Mouse (Mus musculus) liver, postnatal 0 days (tissue): ENCODE results near the gene Adsl. TPM values are rescaled to one million over a fixed set of nuclear protein-coding genes. Genes with fewer than 3 reads are reported as not detected.
"Not testable (repeated sequence)": the region's sequence is repeated elsewhere in the genome, so short reads cannot be mapped to it uniquely, and the experiment has no call there.

Experiments used
- ATAC-seq: fragments of 200-750 bp; cut with Nextera tagmentation; 2 replicates; pipeline ENCODE4 v1.8.0; 2017; ENCODE audit warnings: mild to moderate bottlenecking, moderate library complexity
- DNase-seq: peaks from one replicate; pipeline ENCODE4 v3.0.0-alpha.2; 2016
- H3K27ac ChIP-seq: fragments of 300-500 bp; sonication (generic); 2 replicates; pipeline ENCODE4 v1.5.1; 2014; ENCODE audit warnings: antibody characterized with exemption, moderate library complexity, mild to moderate bottlenecking, low read depth
- H3K27me3 ChIP-seq: fragments of 300-500 bp; sonication (generic); 2 replicates; pipeline ENCODE4 v1.6.1; 2014; ENCODE audit warnings: low read length, control low read depth, mixed read lengths; ENCODE audit not compliant: insufficient read depth
- H3K36me3 ChIP-seq: fragments of 300-500 bp; sonication (generic); replicated peaks from 2 replicates; pipeline ENCODE4 v1.6.1; 2014; ENCODE audit warnings: mild to moderate bottlenecking, control low read depth, low read length, moderate library complexity, mixed read lengths; ENCODE audit not compliant: insufficient read depth
- H3K4me1 ChIP-seq: fragments of 300-500 bp; sonication (generic); 2 replicates; pipeline ENCODE4 v1.6.1; 2014; ENCODE audit warnings: antibody characterized with exemption, mild to moderate bottlenecking, control low read depth; ENCODE audit not compliant: insufficient read depth
- H3K4me2 ChIP-seq: fragments of 300-500 bp; sonication (generic); 2 replicates; pipeline ENCODE4 v1.6.1; 2014; ENCODE audit warnings: low read depth, mild to moderate bottlenecking, low read length, moderate library complexity, mixed read lengths
- H3K4me3 ChIP-seq: fragments of 300-500 bp; sonication (generic); 2 replicates; pipeline ENCODE4 v1.5.1; 2014; ENCODE audit warnings: low read depth, low read length
- H3K9ac ChIP-seq: fragments of 300-500 bp; sonication (generic); replicated peaks from 2 replicates; pipeline ENCODE4 v1.6.1; 2014; ENCODE audit warnings: mild to moderate bottlenecking, moderate library complexity
- H3K9me3 ChIP-seq: fragments of 300-500 bp; sonication (generic); 2 replicates; pipeline ENCODE4 v1.6.1; 2016; ENCODE audit warnings: mild to moderate bottlenecking, control low read depth, low read length, mixed read lengths
- CTCF ChIP-seq: sonication (generic); IDR thresholded peaks from 2 replicates; pipeline ENCODE4 v1.5.1; 2016; ENCODE audit warnings: antibody characterized with exemption, low read depth
- EP300 ChIP-seq: IDR thresholded peaks from 2 replicates; pipeline ENCODE4 v1.6.1; 2016; ENCODE audit warnings: antibody characterized with exemption, low read depth, mild to moderate bottlenecking
- WGBS: fragments of 180-500 bp; shearing (Covaris S2); extraction: QIAGEN DNeasy Blood & Tissue Kit; methylation state at CpG from one replicate; pipeline ENCODE4 v1.1.7; 2014; ENCODE audit not compliant: insufficient replicate concordance; 5-methylcytosine and 5-hydroxymethylcytosine counted together
- polyA plus RNA-seq: library from polyadenylated mRNA; unstranded; fragments of >200 nt; fragmentation: Nextera tagmentation; extraction: Ambion mirVana; gene quantifications from 2 replicates; pipeline ENCODE4 v1.2.1, GENCODE M21; 2015

Gene Adsl
- polyA plus RNA-seq: 28.9 and 37.0 TPM in 2 replicates

DNA sequence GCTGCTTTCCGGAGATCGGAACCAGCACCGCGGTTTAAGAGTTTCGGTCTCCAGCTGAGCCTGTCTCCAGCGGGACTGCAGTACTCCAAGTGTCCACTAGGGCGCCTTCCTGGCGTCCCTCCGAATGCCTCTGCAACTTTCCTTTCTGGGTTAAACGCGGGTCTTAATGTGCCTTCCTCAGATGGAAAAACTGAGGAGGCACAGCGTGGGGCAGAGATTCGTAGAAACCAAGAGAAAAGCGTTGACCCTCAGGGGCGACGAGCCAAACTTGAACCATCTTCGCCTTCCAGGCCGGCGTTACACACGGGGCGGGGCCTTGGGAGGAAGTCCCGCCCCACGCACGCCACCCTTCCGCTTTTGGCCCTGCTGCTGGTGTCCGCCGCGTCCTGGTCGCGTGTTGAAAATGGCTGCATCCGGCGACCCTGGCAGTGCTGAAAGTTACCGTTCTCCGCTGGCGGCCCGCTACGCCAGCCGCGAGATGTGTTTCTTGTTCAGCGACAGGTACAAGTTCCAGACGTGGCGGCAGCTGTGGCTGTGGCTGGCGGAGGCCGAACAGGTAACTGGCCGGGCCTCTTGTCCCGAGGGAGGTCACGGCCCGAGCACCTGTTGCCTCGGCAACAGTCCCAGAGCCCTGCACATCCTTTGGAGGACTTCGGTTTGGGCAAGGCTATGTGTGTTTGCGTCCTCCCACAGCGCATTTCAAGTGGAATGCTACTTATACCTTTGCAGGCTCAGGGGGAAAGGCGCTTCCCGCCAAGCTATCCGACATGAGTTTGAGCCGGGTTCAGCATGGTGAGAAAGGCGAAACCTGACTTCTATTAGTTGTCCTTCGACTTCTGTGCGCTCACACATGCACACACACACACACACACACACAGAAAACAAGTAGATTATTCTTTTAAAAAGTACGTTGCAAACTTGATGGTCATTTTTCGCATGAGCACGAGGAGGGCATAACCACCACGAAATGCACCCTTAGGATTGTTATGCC is at the start of gene Adsl:
Gene Adsl (plus strand): TSS at position 346 of the 991 bp plus-strand sequence.
- peak within 1 kb of the TSS; percentile 80 for H3K4me3 ChIP-seq
- ATAC-seq (peak; percentile 97), DNase-seq (peak; percentile 94)
- H3K4me1 ChIP-seq: peaks cover 12% of the 10 kb centered on the region
- H3K9ac ChIP-seq: peak within 1 kb of the TSS; percentile 78
- 1% methylated on average over 63 of the region's 63 CpGs for WGBS
- H3K27me3 ChIP-seq: no peaks in the 10 kb centered on the region
- TF ChIP-seq CTCF: peak; percentile 96
- TF ChIP-seq EP300: peak; percentile 64; the same call in 1 of the 2 replicates
- H3K4me2 ChIP-seq: peak within 1 kb of the TSS; percentile 93
- peak within 1 kb of the TSS; percentile 25 for H3K27ac ChIP-seq
- peaks cover 11% of the 10 kb centered on the region for H3K36me3 ChIP-seq
- no peaks in the 10 kb centered on the region for H3K9me3 ChIP-seq

DNA sequence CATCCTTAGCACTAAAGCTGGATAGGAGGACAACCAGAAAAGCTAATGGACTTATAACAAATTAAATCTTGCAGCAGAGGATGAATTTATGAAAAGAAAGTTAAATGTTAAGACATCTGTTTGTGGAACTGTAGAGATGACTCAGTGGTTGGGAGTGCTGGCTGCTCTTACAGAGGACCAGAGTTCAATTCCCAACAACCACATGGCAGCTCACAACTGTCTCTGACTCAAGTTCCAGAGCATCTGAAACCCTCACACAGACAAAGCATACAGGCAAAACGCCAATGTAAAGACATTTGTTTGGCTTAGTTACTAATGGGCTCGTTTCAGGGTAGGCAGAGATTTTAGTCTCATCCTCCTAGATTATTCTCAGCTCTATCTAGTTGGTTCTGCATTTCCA is 48.5 kb upstream of the Adsl start:
- 70% methylated on average over 2 of the region's 2 CpGs for WGBS
- no peak overlapping the region for H3K27ac ChIP-seq
- ATAC-seq: no peak
- TF ChIP-seq EP300 (no peak), CTCF (no peak)
- no peak overlapping the region for H3K4me3 ChIP-seq
- H3K9me3 ChIP-seq: no peaks in the 10 kb centered on the region
- peaks cover 89% of the 10 kb centered on the region for H3K36me3 ChIP-seq
- no peaks in the 10 kb centered on the region for H3K4me1 ChIP-seq
- no peaks in the 10 kb centered on the region for H3K27me3 ChIP-seq
- H3K4me2 ChIP-seq: no peak overlapping the region
- DNase-seq: no peak
- H3K9ac ChIP-seq: no peak overlapping the region

GRCm38 (mm10) chr15:80901806-80902513 is 46.3 kb upstream of the Adsl start:
- Histone ChIP-seq H3K9me3 (no peaks in the 10 kb centered on the region), H3K36me3 (peaks cover 86% of the 10 kb centered on the region), H3K4me3 (no peak overlapping the region), H3K9ac (no peak overlapping the region), H3K27me3 (no peaks in the 10 kb centered on the region), H3K27ac (peak overlapping the region; percentile 57), H3K4me1 (no peaks in the 10 kb centered on the region), H3K4me2 (peak overlapping the region; percentile 22; the same call in 1 of the 2 replicates)
- TF ChIP-seq CTCF: no peak
- no peak for TF ChIP-seq EP300
- 62% methylated on average over 6 of the region's 6 CpGs for WGBS
- DNase-seq: no peak
- no peak for ATAC-seq

DNA sequence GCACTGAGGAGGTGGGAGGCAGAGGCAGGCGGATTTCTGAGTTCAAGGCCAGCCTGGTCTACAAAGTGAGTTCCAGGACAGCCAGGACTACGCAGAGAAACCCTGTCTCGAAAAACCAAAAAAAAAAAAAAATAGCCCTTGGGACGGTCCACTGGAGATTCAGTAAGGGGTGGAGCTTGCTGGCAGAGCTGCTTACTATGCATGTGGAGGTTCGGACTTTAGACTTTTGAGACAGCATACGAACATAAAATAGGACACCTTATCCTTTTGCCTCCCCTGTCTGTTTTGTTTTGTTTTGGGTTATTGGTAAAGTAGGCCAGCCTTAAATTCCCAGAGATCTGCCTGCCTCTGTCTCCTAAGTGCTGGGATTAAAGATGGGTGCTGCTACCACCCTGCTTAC is 43.5 kb upstream of the Adsl start:
- not testable (repeated sequence) for H3K4me2 ChIP-seq, H3K27me3 ChIP-seq, DNase-seq, ATAC-seq, H3K27ac ChIP-seq, H3K9me3 ChIP-seq, H3K9ac ChIP-seq, H3K4me3 ChIP-seq, H3K4me1 ChIP-seq
- WGBS: 84% methylated on average over 6 of the region's 6 CpGs
- H3K36me3 ChIP-seq: peaks cover 68% of the 10 kb centered on the region

GRCm38 (mm10) chr15:80910183-80910582 is 38.1 kb upstream of the Adsl start:
- ATAC-seq (no peak), DNase-seq (no peak)
- Histone ChIP-seq H3K36me3 (peaks cover 68% of the 10 kb centered on the region), H3K27me3 (no peaks in the 10 kb centered on the region), H3K27ac (no peak overlapping the region), H3K9me3 (no peaks in the 10 kb centered on the region), H3K4me3 (no peak overlapping the region), H3K9ac (no peak overlapping the region), H3K4me2 (no peak overlapping the region), H3K4me1 (peaks cover 11% of the 10 kb centered on the region)
- WGBS: 83% methylated on average over 3 of the region's 3 CpGs
- TF ChIP-seq CTCF: no peak
- no peak for TF ChIP-seq EP300
